Mouse (Mus musculus): Measurements from ENCODE around the gene Zfp518a. TPM values are rescaled to one million over a fixed set of nuclear protein-coding genes. Genes with fewer than 3 reads are reported as not detected.

The Zfp518a gene
- total RNA-seq (2021), result 1 to 10 TPM; 3.1 to 3.8 TPM
- long read RNA-seq, experiment 1, partial matches to known transcripts, result 0 of 1 reads
- long read RNA-seq, experiment 1, other reads (novel, unspliced or antisense), result 1 of 1 reads
- long read RNA-seq, experiment 2, partial matches to known transcripts, result 0 of 1 reads
- long read RNA-seq, experiment 2, other reads (novel, unspliced or antisense), result 1 of 1 reads

- DNase-seq, result peak; percentile 88
Observed at GRCm38 (mm10) chr19:40894519-40895392, at the start of gene Zfp518a. Gene Zfp518a (plus strand): TSS chr19:40894705.

- DNase-seq, result no peak
Observed at GRCm38 (mm10) chr19:40844731-40845130, 49.8 kb upstream of the Zfp518a start.

GRCm38 (mm10) chr19:40849391-40849790, 45.1 kb upstream of the Zfp518a start:
- DNase-seq, result no peak

GRCm38 (mm10) chr19:40859555-40859954, 35.0 kb upstream of the Zfp518a start:
- DNase-seq, result no peak

- no peak for DNase-seq
Observed at GRCm38 (mm10) chr19:40868284-40868683, 26.2 kb upstream of the Zfp518a start.

GRCm38 (mm10) chr19:40869425-40870105, 24.9 kb upstream of the Zfp518a start:
- no peak for DNase-seq

- peak; percentile 81 for DNase-seq
Observed at GRCm38 (mm10) chr19:40872955-40873665, 21.4 kb upstream of the Zfp518a start.

GRCm38 (mm10) chr19:40881700-40882099, 12.8 kb upstream of the Zfp518a start:
- DNase-seq, result no peak

GRCm38 (mm10) chr19:40888887-40889286, 5.6 kb upstream of the Zfp518a start:
- DNase-seq, result no peak

GRCm38 (mm10) chr19:40894071-40894506, 416 bp upstream of the Zfp518a start:
- no peak for DNase-seq

- DNase-seq, result no peak
Observed at GRCm38 (mm10) chr19:40895393-40895703, 843 bp downstream of the Zfp518a start.

- no peak for DNase-seq
Observed at GRCm38 (mm10) chr19:40931581-40932369, 37.3 kb downstream of the Zfp518a start.

- no peak for DNase-seq
Observed at GRCm38 (mm10) chr19:40935376-40935775, 40.9 kb downstream of the Zfp518a start.

GRCm38 (mm10) chr19:40936038-40936437, 41.5 kb downstream of the Zfp518a start:
- no peak for DNase-seq

- no peak for DNase-seq
Observed at GRCm38 (mm10) chr19:40943552-40943951, 49.0 kb downstream of the Zfp518a start.

GRCm38 (mm10) chr19:40946937-40947577, 52.6 kb downstream of the Zfp518a start:
- DNase-seq, result no peak

GRCm38 (mm10) chr19:40958981-40959380, 64.5 kb downstream of the Zfp518a start:
- DNase-seq, result no peak

- peak; percentile 13 for DNase-seq
Observed at GRCm38 (mm10) chr19:40962988-40963387, 68.5 kb downstream of the Zfp518a start.

- DNase-seq, result no peak
Observed at GRCm38 (mm10) chr19:40964367-40964891, 69.9 kb downstream of the Zfp518a start.

- DNase-seq, result no peak
Observed at GRCm38 (mm10) chr19:40964936-40965850, 70.7 kb downstream of the Zfp518a start.
